Mouse (Mus musculus) thymus, postnatal 10 days (tissue): ENCODE measurements around the gene Mtmr4.

Source experiments
- DNase-seq, 2 experiments: peaks; one replicate each; pipeline ENCODE4 v3.0.0; 2021; ENCODE audit warnings: low spot score in 2 of 2

The Mtmr4 gene

GRCm38 (mm10) chr11:87581933-87582710 lies 9.8 kb upstream of the Mtmr4 start:
- no peak for DNase-seq

DNA sequence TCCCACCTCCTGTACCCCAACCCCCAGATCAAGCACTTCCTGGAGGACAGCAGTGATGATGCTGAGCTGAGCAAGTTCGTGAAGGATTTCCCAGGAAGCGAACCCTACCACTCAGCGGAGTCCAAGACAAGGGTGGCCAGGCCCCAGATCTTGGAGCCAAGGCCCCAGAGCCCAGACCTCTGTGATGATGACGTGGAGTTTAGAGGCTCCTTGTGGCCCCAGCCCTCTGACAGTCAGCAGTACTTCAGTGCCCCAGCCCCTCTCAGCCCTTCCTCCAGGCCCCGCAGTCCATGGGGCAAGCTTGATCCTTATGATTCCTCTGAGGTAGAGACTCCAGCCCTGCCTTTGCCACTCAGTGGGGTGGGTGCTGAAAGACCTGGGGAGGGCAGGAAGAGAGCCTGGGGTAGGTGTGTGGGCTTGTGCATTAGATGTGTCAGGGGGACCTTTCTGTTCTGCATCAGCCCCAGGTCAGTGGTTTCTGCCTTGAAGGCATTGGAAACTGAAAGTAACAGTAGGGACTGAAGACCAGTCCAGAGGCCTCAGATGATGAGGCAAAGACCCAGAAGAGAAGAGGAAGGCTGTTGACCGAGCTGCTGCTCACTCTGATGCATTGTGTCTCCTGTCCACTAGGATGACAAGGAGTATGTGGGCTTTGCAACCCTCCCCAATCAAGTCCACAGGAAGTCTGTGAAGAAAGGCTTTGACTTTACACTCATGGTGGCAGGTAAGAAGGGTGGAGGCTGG lies 8.5 kb upstream of the Mtmr4 start:
- DNase-seq: no peak

GRCm38 (mm10) chr11:87584711-87585505 lies 7.1 kb upstream of the Mtmr4 start:
- DNase-seq: no peak

DNA sequence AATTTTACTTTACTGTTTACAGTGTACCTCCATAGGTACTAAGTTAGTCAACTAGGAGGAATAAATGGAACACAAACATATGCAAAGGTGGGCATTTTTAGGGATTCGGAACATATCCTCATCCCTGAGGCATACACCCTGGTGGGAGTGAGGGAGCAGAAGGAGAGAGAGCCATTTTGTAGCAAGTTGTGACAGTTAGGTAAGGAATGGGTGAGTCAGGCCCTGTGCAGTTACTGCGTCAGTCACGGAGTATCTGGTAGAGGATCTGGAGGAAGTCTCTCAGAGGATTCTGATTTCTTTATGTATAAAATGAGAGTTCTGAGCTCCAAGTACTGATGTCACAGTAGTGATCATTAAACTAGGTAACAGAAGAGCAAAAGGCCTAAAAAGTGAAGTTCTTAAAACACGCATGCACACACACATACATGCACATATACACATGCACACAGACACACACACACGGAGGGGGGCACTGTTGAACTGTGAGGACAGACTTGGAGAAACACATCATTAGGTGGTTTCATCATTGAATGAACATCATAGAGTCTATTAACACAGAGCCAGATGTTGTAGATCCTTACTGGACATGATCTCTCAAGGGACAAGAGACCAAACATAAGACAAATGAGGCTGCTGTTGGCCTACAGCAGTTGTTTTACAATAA lies 4.6 kb upstream of the Mtmr4 start:
- DNase-seq: no peak

- no peak for DNase-seq
Measured at GRCm38 (mm10) chr11:87589605-87590004, 2.4 kb upstream of the Mtmr4 start.

DNA sequence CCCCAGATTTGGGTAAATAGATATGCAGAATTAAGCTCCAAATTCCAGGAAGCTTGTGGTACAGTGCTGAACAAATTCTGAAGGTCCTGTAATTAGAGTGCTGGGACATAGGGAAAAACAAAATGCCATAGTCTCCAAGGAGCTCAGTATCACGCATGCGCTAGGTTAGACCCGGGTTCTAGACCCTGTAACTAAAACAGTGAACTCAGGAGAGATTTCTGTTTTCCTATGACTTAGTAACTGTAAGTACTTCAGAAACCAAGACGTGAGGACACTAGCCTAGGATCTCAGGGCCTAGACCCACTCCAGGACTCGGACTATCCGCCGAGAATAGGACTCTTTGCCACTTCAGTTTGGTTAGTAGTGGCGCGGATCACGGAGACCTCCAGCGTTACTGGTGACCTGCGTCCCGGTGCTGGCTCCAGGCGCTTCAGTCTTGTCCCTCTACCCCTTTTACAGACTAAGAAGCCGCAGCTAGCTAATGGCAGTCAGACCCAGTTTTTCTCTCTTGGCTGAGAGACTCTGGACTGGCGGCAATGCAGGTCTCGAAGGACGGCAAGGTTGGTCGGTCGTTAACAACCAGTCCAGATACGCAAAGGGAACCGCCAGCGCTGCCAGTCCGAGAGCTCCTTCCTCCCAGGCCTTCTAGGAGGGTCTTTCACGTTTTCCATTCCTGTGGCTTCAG lies 979 bp upstream of the Mtmr4 start:
- DNase-seq: peak; percentile 26 to 27

DNA sequence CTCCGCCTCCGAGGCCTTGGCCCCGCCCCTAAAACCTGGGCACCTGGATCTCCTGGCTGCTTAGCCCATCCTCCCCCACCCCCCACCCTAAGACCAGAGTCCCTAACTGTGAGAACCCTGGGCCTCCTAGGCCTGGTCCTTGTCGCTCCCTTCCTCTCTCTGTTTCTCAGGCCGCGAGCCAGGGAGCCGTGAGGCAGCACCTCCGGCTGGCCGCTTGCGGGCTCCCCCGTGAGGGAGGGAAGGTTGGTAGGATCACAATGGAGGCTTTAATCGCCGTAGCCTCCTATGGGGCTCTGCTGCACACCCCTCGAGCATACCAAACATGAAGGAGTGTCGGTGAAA lies 363 bp downstream of the Mtmr4 start:
- no peak for DNase-seq

- no peak for DNase-seq
Measured at GRCm38 (mm10) chr11:87592713-87593598, 994 bp downstream of the Mtmr4 start.

GRCm38 (mm10) chr11:87595327-87595841 lies 3.4 kb downstream of the Mtmr4 start:
- peak; percentile 67 to 69 for DNase-seq

DNA sequence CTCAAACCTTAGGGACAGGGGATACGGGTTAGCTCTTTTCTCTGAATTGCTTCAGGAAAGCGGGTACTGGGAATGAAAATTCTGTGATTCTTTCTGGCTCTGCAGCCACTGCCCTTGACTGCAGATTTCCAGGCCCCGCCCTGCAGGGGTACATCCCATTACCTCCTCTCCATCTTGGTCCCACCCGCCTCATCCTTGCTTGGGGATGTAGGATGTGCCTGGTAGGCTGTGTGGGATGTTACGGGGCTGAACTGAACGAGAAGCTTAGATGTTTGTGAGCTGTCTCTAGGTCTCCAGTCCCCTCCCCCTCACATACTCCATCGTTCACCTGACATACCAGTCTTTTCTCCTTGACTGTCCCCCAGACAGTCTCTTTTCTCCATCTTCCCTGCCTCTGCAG lies 4.0 kb downstream of the Mtmr4 start:
- no peak for DNase-seq

- no peak for DNase-seq
Measured at GRCm38 (mm10) chr11:87596492-87596891, 4.5 kb downstream of the Mtmr4 start.

DNA sequence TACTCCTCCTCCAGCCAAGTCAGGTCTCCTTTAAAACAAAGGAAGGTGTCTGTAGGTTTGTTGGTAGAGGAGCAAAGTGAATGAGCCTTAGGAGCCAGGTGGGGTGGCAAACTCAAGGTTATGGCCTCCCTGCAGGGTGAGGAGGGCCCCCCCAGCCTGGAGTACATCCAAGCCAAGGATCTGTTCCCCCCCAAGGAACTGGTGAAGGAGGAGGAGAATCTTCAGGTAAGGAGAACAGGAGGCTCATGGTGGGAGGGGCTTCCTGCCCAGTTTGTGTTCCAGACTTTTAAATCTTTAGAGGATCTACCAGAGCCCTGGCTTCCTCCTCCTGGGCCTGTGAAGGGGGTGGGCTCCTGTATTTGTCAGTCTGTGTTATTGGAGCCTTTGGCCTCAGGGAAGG lies 5.1 kb downstream of the Mtmr4 start:
- no peak for DNase-seq

DNA sequence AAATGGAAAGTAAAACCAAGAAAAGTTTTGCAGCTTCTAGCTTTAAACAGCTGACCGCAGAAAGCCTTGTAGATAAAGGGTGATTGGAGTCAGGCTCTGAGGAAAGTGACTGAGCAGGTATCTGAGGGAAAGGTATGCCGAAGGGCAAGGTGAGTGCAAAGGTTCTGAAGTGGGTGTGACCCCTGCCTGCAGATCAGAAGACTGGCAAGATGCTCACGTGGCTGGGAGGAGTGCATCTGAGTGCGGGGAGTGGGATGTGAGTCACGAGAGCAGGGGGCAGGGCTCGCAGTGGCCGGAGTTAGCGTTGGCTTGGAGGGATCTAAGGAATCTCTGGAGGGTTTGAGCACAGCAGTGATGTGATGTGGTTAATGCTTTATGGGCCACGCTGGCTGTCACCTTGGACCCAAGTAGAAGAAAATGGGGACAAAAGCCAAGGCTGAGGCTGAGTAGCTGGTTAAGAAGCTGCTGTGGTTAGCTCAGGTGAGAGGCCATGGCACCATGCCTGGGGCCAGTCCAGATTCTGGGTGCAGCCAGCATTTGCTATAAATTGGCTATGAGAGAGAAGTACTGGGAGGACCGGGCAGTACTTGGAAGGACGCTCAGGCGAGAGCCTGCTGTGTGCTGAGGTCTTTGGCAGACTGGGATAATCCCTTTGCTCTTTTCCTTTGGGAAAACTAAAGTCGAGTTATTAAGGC lies 7.6 kb downstream of the Mtmr4 start:
- no peak for DNase-seq

DNA sequence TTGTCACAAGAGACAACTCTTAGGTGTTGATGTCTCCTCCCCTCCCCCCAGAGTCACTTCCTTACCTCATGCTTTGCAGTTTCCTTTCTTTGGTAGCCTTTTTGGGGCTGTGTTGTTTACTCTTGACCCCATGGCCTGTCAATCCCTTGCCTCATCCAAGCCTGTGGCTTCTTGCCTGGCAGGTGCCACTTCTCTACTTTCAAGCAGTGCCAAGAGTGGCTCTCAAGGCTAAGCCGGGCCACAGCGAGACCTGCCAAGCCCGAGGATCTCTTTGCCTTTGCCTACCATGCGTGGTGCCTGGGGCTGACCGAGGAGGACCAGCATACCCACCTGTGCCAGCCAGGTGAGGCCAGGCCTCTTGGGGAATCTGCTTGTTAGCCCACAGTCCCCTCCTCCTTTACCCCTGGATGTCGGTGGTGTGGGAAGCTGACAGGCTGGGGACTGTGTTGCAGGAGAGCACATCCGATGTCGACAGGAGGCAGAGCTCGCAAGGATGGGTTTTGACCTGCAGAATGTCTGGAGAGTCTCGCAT lies 8.4 kb downstream of the Mtmr4 start:
- DNase-seq: no peak

- no peak for DNase-seq
Measured at GRCm38 (mm10) chr11:87602234-87602633, 10.3 kb downstream of the Mtmr4 start.

DNA sequence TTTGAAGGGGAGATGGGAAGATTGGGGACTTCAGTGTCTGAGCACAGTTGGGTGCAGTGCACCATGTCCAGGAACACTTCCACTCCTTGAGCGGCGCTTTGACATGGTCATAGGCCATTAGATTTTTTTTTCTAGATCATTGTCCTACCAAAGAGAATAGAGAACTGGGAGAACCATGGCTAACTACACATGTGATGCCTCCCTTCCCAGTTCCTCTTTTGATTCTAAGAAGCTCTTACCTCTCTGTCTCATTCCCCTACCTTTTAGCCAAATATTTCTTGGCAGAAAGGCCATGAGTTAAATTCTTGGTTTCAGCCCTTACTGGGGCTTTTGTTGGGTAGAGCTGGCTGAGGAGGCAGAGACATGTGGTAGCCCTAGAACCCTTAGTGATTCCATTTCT lies 11.6 kb downstream of the Mtmr4 start:
- no peak for DNase-seq

GRCm38 (mm10) chr11:87609264-87609663 lies 17.3 kb downstream of the Mtmr4 start:
- DNase-seq: no peak

DNA sequence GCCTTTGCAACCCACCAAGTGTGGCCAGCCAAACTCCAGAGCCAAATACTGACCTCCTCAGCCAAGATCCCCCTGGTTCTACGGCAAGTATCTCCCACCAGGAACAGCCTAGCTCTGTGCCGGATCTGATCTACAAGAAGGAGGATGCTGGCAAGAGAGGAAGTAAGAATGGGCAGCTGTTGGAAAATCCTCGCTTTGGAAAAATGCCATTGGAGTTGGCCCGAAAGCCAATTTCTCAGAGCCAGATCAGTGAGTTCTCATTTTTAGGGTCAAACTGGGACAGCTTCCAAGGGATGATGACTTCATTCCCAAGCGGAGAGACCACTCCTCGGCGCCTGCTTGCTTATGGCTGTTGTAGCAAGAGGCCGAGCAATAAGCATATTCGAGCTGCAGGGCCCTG lies 19.6 kb downstream of the Mtmr4 start:
- no peak for DNase-seq

- DNase-seq: no peak
Measured at GRCm38 (mm10) chr11:87613972-87614371, 22.0 kb downstream of the Mtmr4 start.
